Mouse (Mus musculus): ENCODE measurements at regions not wholly inside any gene's neighbourhood (a gene's known extent, or its start where the extent isn't known, plus 50 kb on each side); places are given as distances from the start of the nearest gene placed in this dataset.

DNA sequence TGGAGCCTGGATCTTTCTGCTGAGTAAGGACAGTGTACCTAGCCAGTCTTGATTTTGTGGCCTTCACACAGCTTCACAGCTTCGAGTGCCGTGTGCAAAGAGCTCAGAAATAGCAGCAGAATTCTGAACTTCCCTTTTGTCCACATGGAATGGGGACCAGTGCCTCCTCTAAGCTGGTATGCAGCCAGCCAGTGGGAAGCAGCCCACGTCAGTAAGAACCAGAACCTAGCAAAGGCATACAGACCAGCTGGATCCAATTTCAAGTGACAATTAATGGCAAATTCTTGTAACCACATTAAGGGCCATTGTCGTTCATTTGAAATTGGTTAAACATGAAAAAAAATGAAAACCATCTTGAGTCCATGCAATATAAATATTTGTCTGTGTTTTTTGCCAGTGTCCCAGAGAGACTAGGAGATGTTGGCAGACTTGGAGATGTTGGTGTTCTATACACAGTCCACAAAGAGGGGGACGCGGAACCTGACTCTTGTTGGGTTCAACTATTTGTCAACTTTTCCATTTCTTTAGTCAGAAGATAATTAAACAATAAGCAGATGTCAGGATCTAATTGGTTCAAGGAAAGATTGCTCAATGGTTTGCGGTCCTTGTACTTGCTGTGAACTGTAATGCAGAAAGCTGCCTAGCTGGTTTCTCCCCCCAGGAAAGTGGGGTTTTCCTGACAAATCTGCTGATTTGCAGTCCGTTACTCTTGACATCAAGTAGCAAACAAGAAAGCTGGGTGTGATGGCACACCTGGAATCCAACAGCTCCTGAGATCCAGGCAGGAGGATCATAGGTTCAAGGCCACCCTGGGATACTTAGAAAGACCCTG, 125.1 kb downstream of the Rplp1 start:
- H3K9me3 ChIP-seq (ENCODE audit: control insufficient read depth, low read length), result no peaks in the 10 kb centered on the region
- H3K4me2 ChIP-seq (replicated peaks; ENCODE audit: low read depth, low read length, severe bottlenecking), result no peak overlapping the region
- no peaks in the 10 kb centered on the region for H3K36me3 ChIP-seq (ENCODE audit: control insufficient read depth, insufficient read depth, low read length)
- H3K9ac ChIP-seq (ENCODE audit: low read depth, low read length, severe bottlenecking), result no peak overlapping the region
- H3K4me1 ChIP-seq (ENCODE audit: control insufficient read depth, insufficient read depth, low read length), result no peaks in the 10 kb centered on the region
- no peaks in the 10 kb centered on the region for H3K27me3 ChIP-seq (ENCODE audit: control insufficient read depth, insufficient read depth, low read length)
- WGBS, result 45% methylated on average over 8 of the region's 8 CpGs
- DNase-seq (ENCODE audit: low spot score), result peak; percentile 29
- no peak for ATAC-seq (ENCODE audit: low FRiP score, low read depth)
- TF ChIP-seq POLR2A (IDR thresholded peaks at IDR 0.05; ENCODE audit: borderline replicate concordance, extremely low read depth, insufficient read depth, insufficient read length), result no peak
- H3K4me3 ChIP-seq (replicated peaks; ENCODE audit: low read length), result no peak overlapping the region
- H3K27ac ChIP-seq (replicated peaks; ENCODE audit: low read depth, low read length), result no peak overlapping the region

DNA sequence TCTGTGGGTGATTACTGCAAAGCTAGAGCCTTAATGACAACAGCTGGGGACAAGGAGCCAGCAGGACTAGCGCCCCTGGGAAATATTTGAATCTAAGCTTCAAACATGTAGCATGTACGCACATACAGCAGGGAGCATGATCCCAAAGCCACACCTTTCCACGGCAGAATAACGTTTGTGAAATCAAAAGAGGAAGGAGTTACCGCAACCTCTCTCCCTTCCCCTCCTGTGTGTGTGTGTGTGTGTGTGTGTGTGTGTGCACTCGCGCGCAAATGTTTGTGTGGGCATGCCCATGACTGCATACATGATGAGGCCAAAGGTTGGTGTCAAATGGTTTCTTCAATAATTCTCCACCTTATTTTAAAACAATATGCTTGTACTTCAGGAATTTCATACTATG, 132.9 kb downstream of the Rplp1 start:
- Histone ChIP-seq H3K27me3 (ENCODE audit: control insufficient read depth, insufficient read depth, low read length) (no peaks in the 10 kb centered on the region), H3K4me1 (ENCODE audit: control insufficient read depth, insufficient read depth, low read length) (no peaks in the 10 kb centered on the region), H3K27ac (replicated peaks; ENCODE audit: low read depth, low read length) (no peak overlapping the region), H3K9ac (ENCODE audit: low read depth, low read length, severe bottlenecking) (no peak overlapping the region), H3K4me2 (replicated peaks; ENCODE audit: low read depth, low read length, severe bottlenecking) (no peak overlapping the region), H3K9me3 (ENCODE audit: control insufficient read depth, low read length) (no peaks in the 10 kb centered on the region), H3K4me3 (replicated peaks; ENCODE audit: low read length) (no peak overlapping the region), H3K36me3 (ENCODE audit: control insufficient read depth, insufficient read depth, low read length) (no peaks in the 10 kb centered on the region)
- 84% methylated on average over 7 of the region's 8 CpGs for WGBS
- DNase-seq (ENCODE audit: low spot score), result no peak
- ATAC-seq (ENCODE audit: low FRiP score, low read depth), result no peak
- TF ChIP-seq POLR2A (IDR thresholded peaks at IDR 0.05; ENCODE audit: borderline replicate concordance, extremely low read depth, insufficient read depth, insufficient read length), result no peak

GRCm38 (mm10) chr9:61780186-61780939, 134.0 kb downstream of the Rplp1 start:
- H3K4me1 ChIP-seq (ENCODE audit: control insufficient read depth, insufficient read depth, low read length), result no peaks in the 10 kb centered on the region
- H3K9me3 ChIP-seq (ENCODE audit: control insufficient read depth, low read length), result no peaks in the 10 kb centered on the region
- no peaks in the 10 kb centered on the region for H3K36me3 ChIP-seq (ENCODE audit: control insufficient read depth, insufficient read depth, low read length)
- 79% methylated on average over 9 of the region's 9 CpGs for WGBS
- no peaks in the 10 kb centered on the region for H3K27me3 ChIP-seq (ENCODE audit: control insufficient read depth, insufficient read depth, low read length)
- DNase-seq (ENCODE audit: low spot score), result no peak
- H3K4me3 ChIP-seq (replicated peaks; ENCODE audit: low read length), result no peak overlapping the region
- no peak overlapping the region for H3K27ac ChIP-seq (replicated peaks; ENCODE audit: low read depth, low read length)
- no peak overlapping the region for H3K9ac ChIP-seq (ENCODE audit: low read depth, low read length, severe bottlenecking)
- H3K4me2 ChIP-seq (replicated peaks; ENCODE audit: low read depth, low read length, severe bottlenecking), result no peak overlapping the region
- ATAC-seq (ENCODE audit: low FRiP score, low read depth), result no peak
- no peak for TF ChIP-seq POLR2A (IDR thresholded peaks at IDR 0.05; ENCODE audit: borderline replicate concordance, extremely low read depth, insufficient read depth, insufficient read length)

GRCm38 (mm10) chr9:61779165-61779564, 135.2 kb downstream of the Rplp1 start:
- Histone ChIP-seq H3K9ac (ENCODE audit: low read depth, low read length, severe bottlenecking) (no peak overlapping the region), H3K36me3 (ENCODE audit: control insufficient read depth, insufficient read depth, low read length) (no peaks in the 10 kb centered on the region), H3K4me2 (replicated peaks; ENCODE audit: low read depth, low read length, severe bottlenecking) (no peak overlapping the region), H3K27ac (replicated peaks; ENCODE audit: low read depth, low read length) (no peak overlapping the region), H3K4me1 (ENCODE audit: control insufficient read depth, insufficient read depth, low read length) (no peaks in the 10 kb centered on the region), H3K4me3 (replicated peaks; ENCODE audit: low read length) (no peak overlapping the region), H3K9me3 (ENCODE audit: control insufficient read depth, low read length) (no peaks in the 10 kb centered on the region), H3K27me3 (ENCODE audit: control insufficient read depth, insufficient read depth, low read length) (no peaks in the 10 kb centered on the region)
- DNase-seq (ENCODE audit: low spot score), result no peak
- no peak for TF ChIP-seq POLR2A (IDR thresholded peaks at IDR 0.05; ENCODE audit: borderline replicate concordance, extremely low read depth, insufficient read depth, insufficient read length)
- ATAC-seq (ENCODE audit: low FRiP score, low read depth), result no peak

GRCm38 (mm10) chr9:61776446-61776845, 137.9 kb downstream of the Rplp1 start:
- Histone ChIP-seq H3K27ac (replicated peaks; ENCODE audit: low read depth, low read length) (no peak overlapping the region), H3K36me3 (ENCODE audit: control insufficient read depth, insufficient read depth, low read length) (no peaks in the 10 kb centered on the region), H3K9ac (ENCODE audit: low read depth, low read length, severe bottlenecking) (no peak overlapping the region), H3K4me2 (replicated peaks; ENCODE audit: low read depth, low read length, severe bottlenecking) (no peak overlapping the region), H3K4me3 (replicated peaks; ENCODE audit: low read length) (no peak overlapping the region), H3K9me3 (ENCODE audit: control insufficient read depth, low read length) (no peaks in the 10 kb centered on the region), H3K4me1 (ENCODE audit: control insufficient read depth, insufficient read depth, low read length) (no peaks in the 10 kb centered on the region), H3K27me3 (ENCODE audit: control insufficient read depth, insufficient read depth, low read length) (no peaks in the 10 kb centered on the region)
- TF ChIP-seq POLR2A (IDR thresholded peaks at IDR 0.05; ENCODE audit: borderline replicate concordance, extremely low read depth, insufficient read depth, insufficient read length), result no peak
- WGBS, result 85% methylated on average over 2 of the region's 2 CpGs
- ATAC-seq (ENCODE audit: low FRiP score, low read depth) (no peak), DNase-seq (ENCODE audit: low spot score) (no peak)

Measured in limb, embryonic 14.5 days (tissue).